Mouse (Mus musculus): ENCODE results near the gene Txnrd2. TPM values are rescaled to one million over a fixed set of nuclear protein-coding genes. Genes with fewer than 3 reads are reported as not detected.

Gene Txnrd2
- 26.1 and 27.0 TPM in 2 replicates for polyA plus RNA-seq (2015; fragmentation: Nextera tagmentation; extraction: Ambion mirVana)

GRCm38 (mm10) chr16:18426215-18426791, at the start of gene Txnrd2:
Gene Txnrd2 (plus strand): TSS chr16:18426384.
- Histone ChIP-seq H3K4me3 (peak within 1 kb of the TSS; percentile 84), H3K27me3 (no peaks in the 10 kb centered on the region), H3K9me3 (no peaks in the 10 kb centered on the region), H3K4me2 (peak within 1 kb of the TSS; percentile 78), H3K27ac (peak within 1 kb of the TSS; percentile 75), H3K4me1 (replicated peaks) (peaks cover 36% of the 10 kb centered on the region), H3K9ac (peak within 1 kb of the TSS; percentile 85), H3K36me3 (peaks cover 22% of the 10 kb centered on the region)
- peak; percentile 85 for ATAC-seq (ENCODE audit: low FRiP score)
- under 1% methylated on average over 51 of the region's 52 CpGs for WGBS

GRCm38 (mm10) chr16:18377203-18377602, 49.0 kb upstream of the Txnrd2 start:
- Histone ChIP-seq H3K36me3 (peaks cover 5% of the 10 kb centered on the region), H3K4me2 (no peak overlapping the region), H3K4me1 (replicated peaks) (peaks cover 54% of the 10 kb centered on the region)

GRCm38 (mm10) chr16:18378489-18378888, 47.7 kb upstream of the Txnrd2 start:
- peaks cover 66% of the 10 kb centered on the region for H3K4me1 ChIP-seq (replicated peaks)
- no peak overlapping the region; the same call in 1 of the 2 replicates for H3K27ac ChIP-seq
- H3K4me2 ChIP-seq, result no peak overlapping the region
- H3K27me3 ChIP-seq, result no peaks in the 10 kb centered on the region
- ATAC-seq (ENCODE audit: low FRiP score), result no peak
- H3K9ac ChIP-seq, result no peak overlapping the region
- WGBS, result 31% methylated on average over 1 of the region's 1 CpGs
- H3K9me3 ChIP-seq, result no peaks in the 10 kb centered on the region
- no peaks in the 10 kb centered on the region for H3K36me3 ChIP-seq
- no peak overlapping the region for H3K4me3 ChIP-seq

More at GRCm38 (mm10) chr16:18377203-18377602, 49.0 kb upstream of the Txnrd2 start:
- ATAC-seq (ENCODE audit: low FRiP score), result no peak
- H3K27me3 ChIP-seq, result no peaks in the 10 kb centered on the region
- WGBS, result 15% methylated on average over 3 of the region's 3 CpGs
- no peak overlapping the region for H3K9ac ChIP-seq
- H3K9me3 ChIP-seq, result no peaks in the 10 kb centered on the region
- H3K27ac ChIP-seq, result no peak overlapping the region
- no peak overlapping the region for H3K4me3 ChIP-seq

- WGBS, result 53% methylated on average over 8 of the region's 8 CpGs
- Histone ChIP-seq H3K9ac (peak overlapping the region; percentile 20; the same call in 1 of the 2 replicates), H3K27ac (peak overlapping the region; percentile 88), H3K4me1 (replicated peaks) (peaks cover 76% of the 10 kb centered on the region), H3K36me3 (no peaks in the 10 kb centered on the region), H3K9me3 (no peaks in the 10 kb centered on the region), H3K27me3 (no peaks in the 10 kb centered on the region), H3K4me2 (no peak overlapping the region), H3K4me3 (no peak overlapping the region)
- ATAC-seq (ENCODE audit: low FRiP score), result no peak
Measured at GRCm38 (mm10) chr16:18379338-18380001, 46.7 kb upstream of the Txnrd2 start.

GRCm38 (mm10) chr16:18380495-18381063, 45.6 kb upstream of the Txnrd2 start:
- peaks cover 84% of the 10 kb centered on the region for H3K4me1 ChIP-seq (replicated peaks)
- peak; percentile 74 for ATAC-seq (ENCODE audit: low FRiP score)
- WGBS, result 14% methylated on average over 6 of the region's 6 CpGs

GRCm38 (mm10) chr16:18381621-18382258, 44.4 kb upstream of the Txnrd2 start:
- peak; percentile 56 for ATAC-seq (ENCODE audit: low FRiP score)
- Histone ChIP-seq H3K4me1 (replicated peaks) (peaks cover 94% of the 10 kb centered on the region), H3K36me3 (no peaks in the 10 kb centered on the region), H3K9me3 (no peaks in the 10 kb centered on the region), H3K4me2 (no peak overlapping the region), H3K27ac (peak overlapping the region; percentile 88), H3K27me3 (no peaks in the 10 kb centered on the region), H3K4me3 (no peak overlapping the region), H3K9ac (no peak overlapping the region)
- WGBS, result 37% methylated on average over 6 of the region's 6 CpGs

More at GRCm38 (mm10) chr16:18380495-18381063, 45.6 kb upstream of the Txnrd2 start:
- Histone ChIP-seq H3K27ac (peak overlapping the region; percentile 88), H3K9ac (0 out of 2 replicates have a peak overlapping the region, but pooled peaks have one; percentile 6), H3K9me3 (no peaks in the 10 kb centered on the region), H3K27me3 (no peaks in the 10 kb centered on the region), H3K4me2 (no peak overlapping the region), H3K36me3 (no peaks in the 10 kb centered on the region), H3K4me3 (no peak overlapping the region)

- H3K27ac ChIP-seq, result peak overlapping the region; percentile 58; the same call in 1 of the 2 replicates
- H3K9ac ChIP-seq, result no peak overlapping the region
- H3K4me1 ChIP-seq (replicated peaks), result peaks cover 96% of the 10 kb centered on the region
- no peaks in the 10 kb centered on the region for H3K27me3 ChIP-seq
- H3K4me3 ChIP-seq, result no peak overlapping the region
- no peak overlapping the region for H3K4me2 ChIP-seq
- no peak for ATAC-seq (ENCODE audit: low FRiP score)
- H3K9me3 ChIP-seq, result no peaks in the 10 kb centered on the region
- no peaks in the 10 kb centered on the region for H3K36me3 ChIP-seq
- WGBS, result 70% methylated on average over 9 of the region's 9 CpGs
Measured at GRCm38 (mm10) chr16:18383045-18383726, 43.0 kb upstream of the Txnrd2 start.

GRCm38 (mm10) chr16:18383756-18384155, 42.4 kb upstream of the Txnrd2 start:
- H3K4me1 ChIP-seq (replicated peaks), result peaks cover 96% of the 10 kb centered on the region
- H3K4me3 ChIP-seq, result no peak overlapping the region
- no peak overlapping the region for H3K4me2 ChIP-seq
- H3K36me3 ChIP-seq, result no peaks in the 10 kb centered on the region
- H3K9ac ChIP-seq, result no peak overlapping the region
- no peaks in the 10 kb centered on the region for H3K9me3 ChIP-seq
- peak overlapping the region; percentile 58; the same call in 1 of the 2 replicates for H3K27ac ChIP-seq
- H3K27me3 ChIP-seq, result no peaks in the 10 kb centered on the region
- 15% methylated on average over 3 of the region's 3 CpGs for WGBS
- no peak for ATAC-seq (ENCODE audit: low FRiP score)

- no peaks in the 10 kb centered on the region for H3K27me3 ChIP-seq
- H3K4me2 ChIP-seq, result no peak overlapping the region
- no peak for ATAC-seq (ENCODE audit: low FRiP score)
- H3K9ac ChIP-seq, result no peak overlapping the region
- 52% methylated on average over 7 of the region's 7 CpGs for WGBS
- no peaks in the 10 kb centered on the region for H3K9me3 ChIP-seq
- peak overlapping the region; percentile 49; the same call in 1 of the 2 replicates for H3K27ac ChIP-seq
- peaks cover under 1% of the 10 kb centered on the region; the same call in 1 of the 2 replicates for H3K36me3 ChIP-seq
- peaks cover 96% of the 10 kb centered on the region for H3K4me1 ChIP-seq (replicated peaks)
- no peak overlapping the region for H3K4me3 ChIP-seq
Measured at GRCm38 (mm10) chr16:18384211-18384610, 42.0 kb upstream of the Txnrd2 start.

GRCm38 (mm10) chr16:18384659-18385058, 41.5 kb upstream of the Txnrd2 start:
- Histone ChIP-seq H3K4me3 (no peak overlapping the region), H3K36me3 (peaks cover 5% of the 10 kb centered on the region), H3K9ac (no peak overlapping the region), H3K27ac (peak overlapping the region; percentile 49; the same call in 1 of the 2 replicates), H3K4me1 (replicated peaks) (peaks cover 96% of the 10 kb centered on the region), H3K9me3 (no peaks in the 10 kb centered on the region), H3K27me3 (no peaks in the 10 kb centered on the region), H3K4me2 (no peak overlapping the region)
- WGBS, result 55% methylated on average over 8 of the region's 8 CpGs
- no peak for ATAC-seq (ENCODE audit: low FRiP score)

- Histone ChIP-seq H3K9me3 (no peaks in the 10 kb centered on the region), H3K27ac (no peak overlapping the region), H3K4me3 (no peak overlapping the region), H3K27me3 (no peaks in the 10 kb centered on the region), H3K4me1 (replicated peaks) (peaks cover 94% of the 10 kb centered on the region), H3K36me3 (peaks cover 12% of the 10 kb centered on the region), H3K9ac (no peak overlapping the region), H3K4me2 (no peak overlapping the region)
- no peak for ATAC-seq (ENCODE audit: low FRiP score)
- WGBS, result 67% methylated on average over 5 of the region's 5 CpGs
Measured at GRCm38 (mm10) chr16:18385411-18385810, 40.8 kb upstream of the Txnrd2 start.

Data from hindbrain, embryonic 13.5 days (tissue).